Mouse (Mus musculus): ENCODE results near the gene Gm16223.

DNA sequence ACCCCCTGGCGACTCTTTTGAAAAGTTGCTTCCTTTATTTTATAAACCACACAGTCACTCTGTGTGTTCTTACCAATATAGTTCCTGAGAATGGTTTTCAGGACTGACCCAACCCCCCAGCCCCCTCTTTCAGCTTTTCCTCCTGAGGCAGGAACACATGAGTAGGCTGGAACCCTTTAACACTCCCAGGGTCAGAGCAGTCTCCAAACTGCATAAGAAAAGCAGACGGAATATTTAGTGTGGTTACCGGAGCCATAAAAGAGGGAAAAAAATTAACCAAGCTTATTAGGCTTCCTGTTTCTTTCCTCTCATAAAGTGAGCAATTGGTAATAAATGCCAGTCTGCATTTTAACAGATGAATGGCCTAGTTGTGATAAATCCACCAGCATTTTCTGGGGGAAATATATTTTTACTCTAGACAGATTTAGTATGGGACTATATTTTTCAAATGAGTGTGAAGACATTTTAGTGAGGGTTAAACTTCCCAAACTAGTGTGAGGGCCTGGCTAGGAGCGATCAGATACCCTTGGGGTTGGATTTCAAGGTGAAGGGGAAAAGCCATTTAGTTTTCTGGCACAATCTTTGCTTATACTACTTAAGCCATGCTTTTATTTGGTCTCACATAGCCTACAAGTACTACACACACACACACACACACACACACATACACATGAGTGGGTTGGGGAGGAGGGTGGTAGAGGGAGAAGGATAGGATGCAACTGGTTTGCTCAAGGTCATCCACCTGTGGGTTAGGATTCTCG is 49.0 kb downstream of the Gm16223 start:
- TF ChIP-seq E2F4 (IDR thresholded peaks at IDR 0.05; ENCODE audit: insufficient read depth) (no peak), USF1 (IDR thresholded peaks at IDR 0.05; ENCODE audit: low read depth) (no peak), MYOD1 (IDR thresholded peaks at IDR 0.05; ENCODE audit: control insufficient read depth in 1 of 3, insufficient read length in 2 of 3, low read depth in 2 of 3) (no peak), MAX (IDR thresholded peaks at IDR 0.05; ENCODE audit: low read depth) (no peak)
